ENCODE assay signal across 9 mouse cellular contexts in genomic region chr5:113553402-113553897, GRCm38 (mm10).
DNase-seq lines count a peak whose midpoint lies in the region; ATAC-seq lines count a peak whose summit lies in the region.
"Had no signal": no experiment of that assay in that cellular context is flagged by ENCODE, and none has a peak within 500 bp of the region (broad histone marks: within the 10 kb centered on the region; RNA-seq: fewer than 3 reads in every experiment).

No protein-coding gene starts in this region.

- H3K9ac ChIP-seq in forebrain, embryonic 13.5 days, result no peak overlapping the region
- H3K9ac ChIP-seq: liver, embryonic 14.5 days had no signal

- peaks cover 35% of the 10 kb centered on the region for H3K27me3 ChIP-seq in forebrain, embryonic 13.5 days

- ATAC-seq in forebrain, embryonic 13.5 days, result no peak
- ATAC-seq in frontal cortex, adult (ENCODE audit: low TSS enrichment), result no peak

- no peaks in the 10 kb centered on the region for H3K9me3 ChIP-seq in forebrain, embryonic 13.5 days (replicated peaks)

- H3K4me3 ChIP-seq in forebrain, embryonic 13.5 days, result no peak overlapping the region

- DNase-seq in kidney, postnatal 10 days, result peak; percentile 72
- DNase-seq in kidney, adult 8-10 months, result no peak
- DNase-seq in adrenal gland, postnatal 14 days, result peak; percentile 29
- DNase-seq in mesoderm, embryonic 11.5 days (ENCODE audit: low read depth, low spot score), result peak; percentile 89
- DNase-seq in T-cell, adult 2 months (ENCODE audit: low spot score), result no peak
- DNase-seq in thymus, adult 18-20 months, result no peak

- no peak overlapping the region for H3K4me2 ChIP-seq in forebrain, embryonic 13.5 days

- WGBS in forebrain, embryonic 13.5 days, result 12% methylated on average over 9 of the region's 9 CpGs

- H3K36me3 ChIP-seq in forebrain, embryonic 13.5 days (ENCODE audit: poor library complexity, severe bottlenecking), result no peaks in the 10 kb centered on the region

- H3K27ac ChIP-seq in forebrain, embryonic 13.5 days, result 0 out of 2 replicates have a peak overlapping the region, but pooled peaks have one; percentile 19
- H3K27ac ChIP-seq: liver, embryonic 14.5 days had no signal

- peaks cover 22% of the 10 kb centered on the region for H3K4me1 ChIP-seq in forebrain, embryonic 13.5 days

Comparison
In these comparisons a context has a peak if more than half of its experiments do, and no peak if none do; other contexts are left out.
1. DNase-seq: peak in kidney, postnatal 10 days (single experiment), adrenal gland, postnatal 14 days (single experiment) and mesoderm, embryonic 11.5 days (single experiment); none in kidney, adult 8-10 months (0 of 2), T-cell, adult 2 months (single experiment) and thymus, adult 18-20 months (0 of 2).